Mouse (Mus musculus): ENCODE results near the gene Coro6.

Coro6 gene

GRCm38 (mm10) chr11:77514281-77514831 is 52.1 kb downstream of the Coro6 start:
- DNase-seq: no peak

- peak; percentile 84 to 90 for DNase-seq
These were observed 52.8 kb downstream of the Coro6 start, which contains the start of gene Abhd15 for GRCm38 (mm10) chr11:77514832-77515636. TSS of gene Abhd15 (plus strand) at chr11:77515121.

GRCm38 (mm10) chr11:77515637-77516552 is 53.7 kb downstream of the Coro6 start, which contains the start of gene Trp53i13:
TSS of gene Trp53i13 (minus strand) at chr11:77515980.
- no peak for DNase-seq

- DNase-seq: peak in 1 of 2 experiments; percentile 18
These were observed 54.6 kb downstream of the Coro6 start for GRCm38 (mm10) chr11:77516553-77517425.

- peak in 1 of 2 experiments; percentile 15 for DNase-seq
These were observed 56.0 kb downstream of the Coro6 start for GRCm38 (mm10) chr11:77518051-77518798.

- peak in 1 of 2 experiments; percentile 22 for DNase-seq
These were observed 56.8 kb downstream of the Coro6 start, which contains the start of gene Gm10392 for GRCm38 (mm10) chr11:77519043-77519442. TSS of gene Gm10392 (minus strand) at chr11:77519198.

Data from kidney, postnatal 4 days (tissue).